Mouse (Mus musculus): ENCODE data around the gene Lrrc4c. TPM values are rescaled to one million over a fixed set of nuclear protein-coding genes. Genes with fewer than 3 reads are reported as not detected.

Lrrc4c gene
- total RNA-seq, 1 experiment from 2014 or later: not detected

GRCm38 (mm10) chr2:96757701-96758100 is 439.7 kb downstream of the Lrrc4c start:
- ATAC-seq (ENCODE audit: extremely low read depth, insufficient number of reproducible peaks, low FRiP score, poor library complexity, severe bottlenecking): no peak

GRCm38 (mm10) chr2:96763538-96763937 is 445.6 kb downstream of the Lrrc4c start:
- ATAC-seq (ENCODE audit: extremely low read depth, insufficient number of reproducible peaks, low FRiP score, poor library complexity, severe bottlenecking): no peak

GRCm38 (mm10) chr2:96775376-96775775 is 457.4 kb downstream of the Lrrc4c start:
- ATAC-seq (ENCODE audit: extremely low read depth, insufficient number of reproducible peaks, low FRiP score, poor library complexity, severe bottlenecking): no peak

- no peak for ATAC-seq (ENCODE audit: extremely low read depth, insufficient number of reproducible peaks, low FRiP score, poor library complexity, severe bottlenecking)
Measured at GRCm38 (mm10) chr2:96796681-96797385, 478.9 kb downstream of the Lrrc4c start.

GRCm38 (mm10) chr2:96850839-96851396 is 532.9 kb downstream of the Lrrc4c start:
- ATAC-seq (ENCODE audit: extremely low read depth, insufficient number of reproducible peaks, low FRiP score, poor library complexity, severe bottlenecking): no peak

- no peak for ATAC-seq (ENCODE audit: extremely low read depth, insufficient number of reproducible peaks, low FRiP score, poor library complexity, severe bottlenecking)
Measured at GRCm38 (mm10) chr2:96853797-96854196, 535.8 kb downstream of the Lrrc4c start.

- ATAC-seq (ENCODE audit: extremely low read depth, insufficient number of reproducible peaks, low FRiP score, poor library complexity, severe bottlenecking): no peak
Measured at GRCm38 (mm10) chr2:96876062-96876461, 558.1 kb downstream of the Lrrc4c start.

GRCm38 (mm10) chr2:96949531-96949930 is 631.6 kb downstream of the Lrrc4c start:
- ATAC-seq (ENCODE audit: extremely low read depth, insufficient number of reproducible peaks, low FRiP score, poor library complexity, severe bottlenecking): no peak

GRCm38 (mm10) chr2:96999521-96999920 is 681.6 kb downstream of the Lrrc4c start:
- no peak for ATAC-seq (ENCODE audit: extremely low read depth, insufficient number of reproducible peaks, low FRiP score, poor library complexity, severe bottlenecking)

- ATAC-seq (ENCODE audit: extremely low read depth, insufficient number of reproducible peaks, low FRiP score, poor library complexity, severe bottlenecking): no peak
Measured at GRCm38 (mm10) chr2:97018319-97018718, 700.4 kb downstream of the Lrrc4c start.

GRCm38 (mm10) chr2:97026991-97027390 is 709.0 kb downstream of the Lrrc4c start:
- no peak for ATAC-seq (ENCODE audit: extremely low read depth, insufficient number of reproducible peaks, low FRiP score, poor library complexity, severe bottlenecking)

- no peak for ATAC-seq (ENCODE audit: extremely low read depth, insufficient number of reproducible peaks, low FRiP score, poor library complexity, severe bottlenecking)
Measured at GRCm38 (mm10) chr2:97027585-97027984, 709.6 kb downstream of the Lrrc4c start.

- no peak for ATAC-seq (ENCODE audit: extremely low read depth, insufficient number of reproducible peaks, low FRiP score, poor library complexity, severe bottlenecking)
Measured at GRCm38 (mm10) chr2:97036401-97036800, 718.4 kb downstream of the Lrrc4c start.

- no peak for ATAC-seq (ENCODE audit: extremely low read depth, insufficient number of reproducible peaks, low FRiP score, poor library complexity, severe bottlenecking)
Measured at GRCm38 (mm10) chr2:97037024-97037814, 719.2 kb downstream of the Lrrc4c start.

- no peak for ATAC-seq (ENCODE audit: extremely low read depth, insufficient number of reproducible peaks, low FRiP score, poor library complexity, severe bottlenecking)
Measured at GRCm38 (mm10) chr2:97044016-97044415, 726.0 kb downstream of the Lrrc4c start.

GRCm38 (mm10) chr2:97045628-97046027 is 727.7 kb downstream of the Lrrc4c start:
- ATAC-seq (ENCODE audit: extremely low read depth, insufficient number of reproducible peaks, low FRiP score, poor library complexity, severe bottlenecking): no peak

- no peak for ATAC-seq (ENCODE audit: extremely low read depth, insufficient number of reproducible peaks, low FRiP score, poor library complexity, severe bottlenecking)
Measured at GRCm38 (mm10) chr2:97080156-97080555, 762.2 kb downstream of the Lrrc4c start.

GRCm38 (mm10) chr2:97097965-97098364 is 780.0 kb downstream of the Lrrc4c start:
- no peak for ATAC-seq (ENCODE audit: extremely low read depth, insufficient number of reproducible peaks, low FRiP score, poor library complexity, severe bottlenecking)

GRCm38 (mm10) chr2:97103398-97104162 is 785.6 kb downstream of the Lrrc4c start:
- ATAC-seq (ENCODE audit: extremely low read depth, insufficient number of reproducible peaks, low FRiP score, poor library complexity, severe bottlenecking): no peak
